Mouse (Mus musculus) lung, postnatal 0 days (tissue): ENCODE data around the gene Klf15.

Source experiments
- CTCF ChIP-seq: IDR thresholded peaks from 2 replicates; pipeline ENCODE4 v1.5.1; 2016; ENCODE audit warnings: antibody characterized with exemption, mild to moderate bottlenecking
- EP300 ChIP-seq: IDR thresholded peaks from 2 replicates; pipeline ENCODE4 v1.6.1; 2016; ENCODE audit warnings: antibody characterized with exemption, mild to moderate bottlenecking, control low read depth

DNA sequence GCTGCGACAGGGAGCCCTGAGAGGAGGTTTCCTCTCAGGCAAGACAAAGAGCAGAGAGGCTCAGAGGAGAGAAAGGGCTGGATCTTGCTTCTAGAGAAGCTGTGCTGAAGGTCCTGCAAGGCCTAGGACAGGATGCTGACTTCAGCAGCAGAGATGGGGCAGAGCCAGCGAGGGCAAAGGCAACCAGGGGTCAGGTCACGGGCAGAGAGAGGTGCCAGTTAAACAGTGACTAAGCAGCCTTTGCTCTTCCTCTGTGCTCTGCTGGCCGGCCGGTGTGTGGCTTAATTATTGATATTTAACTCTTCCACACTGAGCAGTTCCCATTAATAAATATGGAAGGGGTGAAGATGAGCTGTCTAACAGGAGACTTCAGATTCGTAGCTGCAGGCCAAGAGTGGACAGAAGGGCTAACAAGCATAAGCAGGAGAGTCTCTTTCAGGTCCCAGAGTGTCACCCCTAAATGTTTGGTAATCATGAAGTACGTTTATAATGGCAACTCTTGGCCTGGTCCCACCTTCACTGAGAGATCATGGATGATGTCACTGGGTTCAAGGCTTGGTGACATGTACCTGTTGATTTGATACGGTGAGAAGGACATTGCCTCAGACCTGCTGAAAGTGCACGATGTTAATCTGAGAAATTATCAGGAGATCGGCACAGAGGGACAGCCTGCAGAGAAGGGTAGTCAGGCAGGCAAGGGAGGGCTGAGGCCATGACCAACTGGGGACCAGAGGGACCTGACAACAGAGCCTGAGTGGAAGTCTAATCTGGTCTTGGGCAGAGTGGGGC, 29.8 kb downstream of the Klf15 start:
- TF ChIP-seq CTCF (no peak), EP300 (no peak)
